Mouse (Mus musculus): ENCODE measurements at regions not wholly inside any gene's neighbourhood (a gene's known extent, or its start where the extent isn't known, plus 50 kb on each side); places are given as distances from the start of the nearest gene placed in this dataset.

- no peak for TF ChIP-seq CTCF (IDR thresholded peaks at IDR 0.05; ENCODE audit: low read depth, low read length)
- no peak for TF ChIP-seq POLR2AphosphoS5 (IDR thresholded peaks at IDR 0.05; ENCODE audit: insufficient replicate concordance, low read depth, low read length)
- no peak for TF ChIP-seq TAL1 (conservative IDR thresholded peaks at IDR 0.05; ENCODE audit: low read depth, low read length)
- TF ChIP-seq GATA1 (IDR thresholded peaks at IDR 0.05; ENCODE audit: borderline replicate concordance, low read length) = no peak
- TF ChIP-seq GATA2 (IDR thresholded peaks at IDR 0.05; ENCODE audit: borderline replicate concordance, low read depth, low read length) = no peak
Measured at GRCm38 (mm10) chr2:169237321-169237720, 281.9 kb upstream of the Zfp64 start.
